Mouse (Mus musculus) embryonic facial prominence, embryonic 13.5 days (tissue): ENCODE results near the gene Adcy7. TPM values are rescaled to one million over a fixed set of nuclear protein-coding genes. Genes with fewer than 3 reads are reported as not detected.

Experiments
- ATAC-seq: fragments of 200-750 bp; cut with Nextera tagmentation; 2 replicates; pipeline ENCODE4 v1.8.0; 2017; ENCODE audit warnings: low read depth; ENCODE audit not compliant: insufficient number of reproducible peaks, insufficient read depth, low FRiP score, low TSS enrichment
- H3K27ac ChIP-seq: fragments of 300-500 bp; sonication (generic); 2 replicates; pipeline ENCODE4 v1.5.1; 2015; ENCODE audit warnings: moderate library complexity, mild to moderate bottlenecking, inconsistent platforms
- H3K27me3 ChIP-seq: fragments of 300-500 bp; sonication (generic); 2 replicates; pipeline ENCODE4 v1.6.1; 2015; ENCODE audit warnings: mild to moderate bottlenecking, inconsistent platforms
- H3K36me3 ChIP-seq: fragments of 300-500 bp; sonication (generic); 2 replicates; pipeline ENCODE4 v1.6.1; 2015; ENCODE audit warnings: mild to moderate bottlenecking, inconsistent platforms
- H3K4me1 ChIP-seq: fragments of 300-500 bp; sonication (generic); 2 replicates; pipeline ENCODE4 v1.6.1; 2015; ENCODE audit warnings: inconsistent platforms
- H3K4me2 ChIP-seq: fragments of 300-500 bp; sonication (generic); 2 replicates; pipeline ENCODE4 v1.6.1; 2015; ENCODE audit warnings: moderate library complexity, mild to moderate bottlenecking, inconsistent platforms
- H3K4me3 ChIP-seq: fragments of 300-500 bp; sonication (generic); 2 replicates; pipeline ENCODE4 v1.5.1; 2015; ENCODE audit warnings: mild to moderate bottlenecking, inconsistent platforms
- H3K9ac ChIP-seq: fragments of 300-500 bp; sonication (generic); 2 replicates; pipeline ENCODE4 v1.6.1; 2015; ENCODE audit warnings: mild to moderate bottlenecking, inconsistent platforms
- H3K9me3 ChIP-seq: fragments of 300-500 bp; sonication (generic); 2 replicates; pipeline ENCODE4 v1.6.1; 2016; ENCODE audit warnings: inconsistent platforms
- WGBS: fragments of 180-500 bp; shearing (Covaris S2); methylation state at CpG from one replicate; pipeline ENCODE4 v1.1.7; 2015; ENCODE audit warnings: mixed read lengths; 5-methylcytosine and 5-hydroxymethylcytosine counted together
- polyA plus RNA-seq: library from polyadenylated mRNA; unstranded; fragments of >200 nt; fragmentation: Nextera tagmentation; extraction: Ambion mirVana; gene quantifications from 2 replicates; pipeline ENCODE4 v1.2.1, GENCODE M21; 2015

The Adcy7 gene
- polyA plus RNA-seq, 1 experiment from 2014 or later = 6.6 TPM

GRCm38 (mm10) chr8:88376836-88377582 is 104.8 kb downstream of the Adcy7 start:
- 37% methylated on average over 19 of the region's 19 CpGs for WGBS
- Histone ChIP-seq H3K4me3 (no peak overlapping the region), H3K27me3 (no peaks in the 10 kb centered on the region), H3K9ac (0 out of 2 replicates have a peak overlapping the region, but pooled peaks have one; percentile 27), H3K4me2 (peak overlapping the region; percentile 29; the same call in 1 of the 2 replicates), H3K36me3 (no peaks in the 10 kb centered on the region), H3K4me1 (peaks cover 31% of the 10 kb centered on the region), H3K9me3 (no peaks in the 10 kb centered on the region), H3K27ac (peak overlapping the region; percentile 63)
- ATAC-seq = peak; percentile 48; the same call in 1 of the 2 replicates

Other genes with a start within 250 kb of the Adcy7 start
- 67.9 and 72.4 TPM in 2 replicates for gene Cnep1r1, start 153.6 kb upstream of the Adcy7 start, polyA plus RNA-seq
- 55.8 and 56.4 TPM in 2 replicates for gene Heatr3, start 134.5 kb upstream of the Adcy7 start, polyA plus RNA-seq
- 9.1 and 11.1 TPM in 2 replicates for gene Tent4b, start 73.2 kb upstream of the Adcy7 start, polyA plus RNA-seq
- gene Brd7, start 89.8 kb downstream of the Adcy7 start, polyA plus RNA-seq = 77.2 and 85.2 TPM in 2 replicates
- 101 and 122 TPM in 2 replicates for gene Nkd1, start 249.0 kb downstream of the Adcy7 start, polyA plus RNA-seq